Mouse (Mus musculus): ENCODE results near the gene Cwc22. TPM values are rescaled to one million over a fixed set of nuclear protein-coding genes. Genes with fewer than 3 reads are reported as not detected.

The Cwc22 gene
- polyA plus RNA-seq, 2 experiments, result 11.0 to 15.8 TPM

DNA sequence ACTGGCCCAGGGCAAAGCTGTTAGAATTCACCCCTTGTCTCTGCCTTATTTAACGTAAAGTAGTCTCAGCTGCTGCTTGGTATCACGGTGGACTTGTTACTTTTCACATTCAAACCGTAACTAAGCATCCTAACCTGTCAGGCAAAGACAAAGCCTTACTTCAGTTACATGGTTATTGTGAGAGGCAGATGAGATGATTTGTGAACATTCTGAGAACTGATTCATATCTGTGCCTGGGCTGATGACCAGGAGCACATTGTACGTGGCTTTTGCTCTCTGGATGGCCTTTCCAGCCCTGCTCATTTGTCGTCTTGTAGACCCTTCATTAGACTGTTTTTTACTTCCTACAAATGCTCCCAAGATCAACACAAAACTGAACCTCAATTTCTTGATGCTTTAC, 34.5 kb upstream of the Cwc22 start:
- TF ChIP-seq EP300 (IDR thresholded peaks at IDR 0.05; ENCODE audit: low read depth), result no peak
- no peak for TF ChIP-seq CTCF (IDR thresholded peaks at IDR 0.05; ENCODE audit: low read depth)
- H3K9ac ChIP-seq (replicated peaks), result no peak overlapping the region
- no peaks in the 10 kb centered on the region for H3K9me3 ChIP-seq (ENCODE audit: control insufficient read depth, low read length)
- DNase-seq (ENCODE audit: low read depth in 3 of 3, low spot score in 3 of 3) (no peak), ATAC-seq (ENCODE audit: insufficient read depth) (no peak)
- WGBS (ENCODE audit: insufficient replicate concordance), result 58% methylated on average over 5 of the region's 5 CpGs
- H3K4me3 ChIP-seq (ENCODE audit: insufficient read depth in 1 of 2, low read depth in 2 of 2, low read length in 2 of 2), result no peak overlapping the region
- no peak overlapping the region for H3K27ac ChIP-seq
- no peaks in the 10 kb centered on the region for H3K27me3 ChIP-seq (ENCODE audit: control insufficient read depth, insufficient read depth, low read length)
- H3K36me3 ChIP-seq (replicated peaks; ENCODE audit: control insufficient read depth, insufficient read depth, low read depth), result no peaks in the 10 kb centered on the region
- no peaks in the 10 kb centered on the region for H3K4me1 ChIP-seq (replicated peaks; ENCODE audit: control insufficient read depth in 2 of 2, insufficient read depth in 2 of 2, low read length in 1 of 2)
- H3K4me2 ChIP-seq (ENCODE audit: low read depth), result no peak overlapping the region

DNA sequence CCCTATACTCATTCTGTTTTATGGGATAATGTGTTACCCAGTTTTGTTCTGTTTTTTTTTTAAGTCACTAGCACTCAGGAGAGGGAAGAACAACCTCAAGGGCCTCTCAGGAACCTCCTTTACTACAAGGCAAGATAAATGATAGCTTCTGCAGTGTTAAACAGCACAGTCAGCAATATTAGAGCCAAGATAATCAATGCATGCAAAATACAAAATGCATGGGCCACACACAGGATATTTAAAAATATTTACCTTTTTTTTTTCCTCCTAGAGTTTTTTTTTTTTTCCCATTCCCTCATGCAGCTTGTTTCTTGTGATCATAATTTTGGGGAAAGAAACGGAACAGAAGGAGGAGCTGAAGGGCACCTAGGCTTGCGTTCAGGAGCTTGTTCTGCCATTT, 33.3 kb upstream of the Cwc22 start:
- H3K4me2 ChIP-seq (ENCODE audit: low read depth), result no peak overlapping the region
- 73% methylated on average over 2 of the region's 2 CpGs for WGBS (ENCODE audit: insufficient replicate concordance)
- H3K4me3 ChIP-seq (ENCODE audit: insufficient read depth in 1 of 2, low read depth in 2 of 2, low read length in 2 of 2), result no peak overlapping the region
- no peak for ATAC-seq (ENCODE audit: insufficient read depth)
- no peak for DNase-seq (ENCODE audit: low read depth in 3 of 3, low spot score in 3 of 3)
- no peak overlapping the region for H3K9ac ChIP-seq (replicated peaks)
- TF ChIP-seq CTCF (IDR thresholded peaks at IDR 0.05; ENCODE audit: low read depth), result no peak
- H3K36me3 ChIP-seq (replicated peaks; ENCODE audit: control insufficient read depth, insufficient read depth, low read depth), result no peaks in the 10 kb centered on the region
- no peaks in the 10 kb centered on the region for H3K9me3 ChIP-seq (ENCODE audit: control insufficient read depth, low read length)
- no peaks in the 10 kb centered on the region for H3K4me1 ChIP-seq (replicated peaks; ENCODE audit: control insufficient read depth in 2 of 2, insufficient read depth in 2 of 2, low read length in 1 of 2)
- no peaks in the 10 kb centered on the region for H3K27me3 ChIP-seq (ENCODE audit: control insufficient read depth, insufficient read depth, low read length)
- no peak overlapping the region for H3K27ac ChIP-seq

DNA sequence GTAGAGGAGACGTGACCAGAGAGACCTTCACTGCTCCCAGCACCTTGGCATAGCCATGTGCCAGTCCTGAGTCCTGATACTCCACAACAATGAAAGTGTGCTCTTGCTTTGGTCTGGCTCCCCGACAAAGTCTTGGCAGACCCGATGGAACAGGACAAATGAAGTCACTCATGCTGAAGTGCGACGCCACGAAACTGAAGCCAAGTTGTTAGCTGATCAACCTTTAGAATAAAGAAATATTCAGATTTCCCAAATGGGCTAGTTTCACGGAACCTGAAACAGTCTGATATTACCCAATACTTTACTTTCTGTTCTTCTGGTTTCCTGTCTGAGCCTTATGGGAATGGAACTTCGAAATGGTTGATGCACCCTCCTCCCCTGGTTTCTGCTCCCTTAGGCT, 32.9 kb upstream of the Cwc22 start:
- WGBS (ENCODE audit: insufficient replicate concordance), result 70% methylated on average over 8 of the region's 8 CpGs
- H3K4me2 ChIP-seq (ENCODE audit: low read depth), result no peak overlapping the region

DNA sequence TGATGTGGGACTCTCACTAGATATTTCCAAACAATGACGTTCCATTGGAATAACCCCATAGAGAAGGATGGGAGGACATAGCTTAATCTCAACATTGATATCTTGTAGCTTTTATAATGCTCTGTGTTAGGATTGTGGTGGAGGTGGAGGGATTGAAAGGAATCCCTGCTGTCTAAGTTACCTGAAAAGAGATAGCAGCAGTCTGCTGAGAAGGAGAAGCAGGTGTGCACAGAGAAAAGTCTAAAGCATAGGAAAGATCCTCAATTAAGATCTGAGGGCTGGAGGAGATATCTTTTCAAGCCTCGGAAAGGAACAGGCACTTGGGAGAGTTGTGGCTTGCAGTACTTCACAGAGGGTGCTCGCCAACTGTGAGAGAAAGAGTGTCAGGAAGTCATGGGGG, 32.1 kb upstream of the Cwc22 start:
- no peaks in the 10 kb centered on the region for H3K27me3 ChIP-seq (ENCODE audit: control insufficient read depth, insufficient read depth, low read length)
- no peak overlapping the region for H3K4me2 ChIP-seq (ENCODE audit: low read depth)
- no peak overlapping the region for H3K9ac ChIP-seq (replicated peaks)
- H3K4me1 ChIP-seq (replicated peaks; ENCODE audit: control insufficient read depth in 2 of 2, insufficient read depth in 2 of 2, low read length in 1 of 2), result no peaks in the 10 kb centered on the region
- no peak for DNase-seq (ENCODE audit: low read depth in 3 of 3, low spot score in 3 of 3)
- TF ChIP-seq CTCF (IDR thresholded peaks at IDR 0.05; ENCODE audit: low read depth) (no peak), EP300 (IDR thresholded peaks at IDR 0.05; ENCODE audit: low read depth) (no peak)
- no peak overlapping the region for H3K27ac ChIP-seq
- ATAC-seq (ENCODE audit: insufficient read depth), result no peak
- no peak overlapping the region for H3K4me3 ChIP-seq (ENCODE audit: insufficient read depth in 1 of 2, low read depth in 2 of 2, low read length in 2 of 2)
- H3K36me3 ChIP-seq (replicated peaks; ENCODE audit: control insufficient read depth, insufficient read depth, low read depth), result no peaks in the 10 kb centered on the region
- no peaks in the 10 kb centered on the region for H3K9me3 ChIP-seq (ENCODE audit: control insufficient read depth, low read length)
- WGBS (ENCODE audit: insufficient replicate concordance), result 49% methylated on average over 3 of the region's 3 CpGs

More for the DNA sequence above, 32.9 kb upstream of the Cwc22 start:
- no peaks in the 10 kb centered on the region for H3K27me3 ChIP-seq (ENCODE audit: control insufficient read depth, insufficient read depth, low read length)
- H3K4me3 ChIP-seq (ENCODE audit: insufficient read depth in 1 of 2, low read depth in 2 of 2, low read length in 2 of 2), result no peak overlapping the region
- TF ChIP-seq CTCF (IDR thresholded peaks at IDR 0.05; ENCODE audit: low read depth) (no peak), EP300 (IDR thresholded peaks at IDR 0.05; ENCODE audit: low read depth) (no peak)
- no peaks in the 10 kb centered on the region for H3K36me3 ChIP-seq (replicated peaks; ENCODE audit: control insufficient read depth, insufficient read depth, low read depth)
- H3K27ac ChIP-seq, result no peak overlapping the region
- H3K9ac ChIP-seq (replicated peaks), result no peak overlapping the region
- H3K9me3 ChIP-seq (ENCODE audit: control insufficient read depth, low read length), result no peaks in the 10 kb centered on the region
- H3K4me1 ChIP-seq (replicated peaks; ENCODE audit: control insufficient read depth in 2 of 2, insufficient read depth in 2 of 2, low read length in 1 of 2), result no peaks in the 10 kb centered on the region
- ATAC-seq (ENCODE audit: insufficient read depth), result no peak
- no peak for DNase-seq (ENCODE audit: low read depth in 3 of 3, low spot score in 3 of 3)

DNA sequence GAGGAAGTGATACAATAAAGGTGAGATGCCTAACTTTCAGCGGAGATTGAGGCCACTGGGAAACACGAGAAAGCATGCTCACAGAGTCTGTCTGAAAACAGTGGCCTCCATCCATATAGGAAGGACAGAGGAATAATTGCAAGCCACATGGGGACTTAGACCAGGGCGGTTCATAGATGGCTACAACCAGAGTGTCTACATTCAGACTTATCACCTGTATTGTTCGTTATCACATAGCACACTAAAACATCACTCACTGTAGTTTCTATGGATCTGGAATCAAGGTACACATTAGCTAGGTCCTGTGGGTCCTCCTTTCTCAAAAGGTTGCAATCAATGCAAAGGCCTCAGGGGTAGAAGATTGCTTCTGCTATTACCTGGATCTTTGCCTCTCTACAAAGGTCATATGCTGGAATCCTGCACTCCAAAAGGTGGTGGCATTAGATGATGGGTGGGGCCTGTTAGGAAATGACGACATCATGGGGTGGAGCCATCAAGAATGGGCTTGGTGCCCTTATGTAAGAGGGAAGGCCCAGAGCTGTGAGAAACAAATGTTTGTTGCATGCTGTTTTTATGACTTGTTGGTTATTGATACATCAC, 30.2 kb upstream of the Cwc22 start:
- Histone ChIP-seq H3K36me3 (replicated peaks; ENCODE audit: control insufficient read depth, insufficient read depth, low read depth) (no peaks in the 10 kb centered on the region), H3K9me3 (ENCODE audit: control insufficient read depth, low read length) (no peaks in the 10 kb centered on the region), H3K9ac (replicated peaks) (no peak overlapping the region), H3K27me3 (ENCODE audit: control insufficient read depth, insufficient read depth, low read length) (no peaks in the 10 kb centered on the region), H3K4me3 (ENCODE audit: insufficient read depth in 1 of 2, low read depth in 2 of 2, low read length in 2 of 2) (no peak overlapping the region), H3K27ac (no peak overlapping the region), H3K4me1 (replicated peaks; ENCODE audit: control insufficient read depth in 2 of 2, insufficient read depth in 2 of 2, low read length in 1 of 2) (no peaks in the 10 kb centered on the region), H3K4me2 (ENCODE audit: low read depth) (no peak overlapping the region)
- 56% methylated on average over 5 of the region's 5 CpGs for WGBS (ENCODE audit: insufficient replicate concordance)
- DNase-seq (ENCODE audit: low read depth in 3 of 3, low spot score in 3 of 3) (no peak), ATAC-seq (ENCODE audit: insufficient read depth) (no peak)
- TF ChIP-seq CTCF (IDR thresholded peaks at IDR 0.05; ENCODE audit: low read depth), result no peak
- TF ChIP-seq EP300 (IDR thresholded peaks at IDR 0.05; ENCODE audit: low read depth), result no peak
